Mouse (Mus musculus): ENCODE data around the gene Tuba3b. TPM values are rescaled to one million over a fixed set of nuclear protein-coding genes. Genes with fewer than 3 reads are reported as not detected.

The Tuba3b gene
- polyA plus RNA-seq, 1 experiment from 2014 or later: not detected

Other genes starting within 250 kb of the Tuba3b start
- gene Lmntd1, start 1.4 kb upstream of the Tuba3b start, polyA plus RNA-seq (2015; fragmentation: Nextera tagmentation; extraction: Ambion mirVana): 0.45 and 0.47 TPM in 2 replicates
- gene Rassf8, start 131.0 kb downstream of the Tuba3b start, polyA plus RNA-seq (2015; fragmentation: Nextera tagmentation; extraction: Ambion mirVana): 2.8 and 2.9 TPM in 2 replicates
- 1.3 and 1.9 TPM in 2 replicates for gene Bhlhe41, start 249.8 kb downstream of the Tuba3b start, polyA plus RNA-seq (2015; fragmentation: Nextera tagmentation; extraction: Ambion mirVana)

Data from forebrain, embryonic 13.5 days (tissue).